Mouse (Mus musculus) stomach, postnatal 0 days (tissue): ENCODE data around the gene Amn1. TPM values are rescaled to one million over a fixed set of nuclear protein-coding genes. Genes with fewer than 3 reads are reported as not detected.
"Not testable (repeated sequence)": the region's sequence is repeated elsewhere in the genome, so short reads cannot be mapped to it uniquely, and the experiment has no call there.

ENCODE experiments used
- ATAC-seq: fragments of 200-750 bp; cut with Nextera tagmentation; 2 replicates; pipeline ENCODE4 v1.8.0; 2017; ENCODE audit not compliant: low FRiP score, low TSS enrichment
- DNase-seq: peaks from one replicate; pipeline ENCODE4 v3.0.0-alpha.2; 2016; ENCODE audit warnings: low spot score
- H3K27ac ChIP-seq: fragments of 300-500 bp; sonication (generic); replicated peaks from 2 replicates; pipeline ENCODE4 v1.5.1; 2014; ENCODE audit warnings: mild to moderate bottlenecking, control low read depth
- H3K27me3 ChIP-seq: fragments of 300-500 bp; sonication (generic); 2 replicates; pipeline ENCODE4 v1.6.1; 2014; ENCODE audit warnings: low read length; ENCODE audit not compliant: control insufficient read depth, insufficient read depth
- H3K36me3 ChIP-seq: fragments of 300-500 bp; sonication (generic); 2 replicates; pipeline ENCODE4 v1.6.1; 2014; ENCODE audit warnings: low read length, mixed read lengths; ENCODE audit not compliant: control insufficient read depth, insufficient read depth
- H3K4me1 ChIP-seq: fragments of 300-500 bp; sonication (generic); replicated peaks from 2 replicates; pipeline ENCODE4 v1.6.1; 2014; ENCODE audit warnings: antibody characterized with exemption; ENCODE audit not compliant: control insufficient read depth, insufficient read depth
- H3K4me2 ChIP-seq: fragments of 300-500 bp; sonication (generic); replicated peaks from 2 replicates; pipeline ENCODE4 v1.6.1; 2014; ENCODE audit warnings: low read depth, mild to moderate bottlenecking, control low read depth, moderate library complexity
- H3K4me3 ChIP-seq: fragments of 300-500 bp; sonication (generic); 2 replicates; pipeline ENCODE4 v1.5.1; 2014; ENCODE audit warnings: low read depth, low read length, control low read depth
- H3K9ac ChIP-seq: fragments of 300-500 bp; sonication (generic); 2 replicates; pipeline ENCODE4 v1.6.1; 2014; ENCODE audit warnings: mild to moderate bottlenecking, low read length, control low read depth, mixed read lengths
- H3K9me3 ChIP-seq: fragments of 300-500 bp; sonication (generic); 2 replicates; pipeline ENCODE4 v1.6.1; 2016; ENCODE audit warnings: low read length; ENCODE audit not compliant: control insufficient read depth
- CTCF ChIP-seq: IDR thresholded peaks from 2 replicates; pipeline ENCODE4 v1.5.1; 2016; ENCODE audit warnings: antibody characterized with exemption, low read depth, mild to moderate bottlenecking, moderate library complexity
- EP300 ChIP-seq: optimal IDR thresholded peaks from 2 replicates; pipeline ENCODE3; 2016; ENCODE audit warnings: antibody characterized with exemption
- WGBS: fragments of 180-500 bp; shearing (Covaris S2); extraction: QIAGEN DNeasy Blood & Tissue Kit; methylation state at CpG from one replicate; pipeline ENCODE4 v1.1.7; 2014; 5-methylcytosine and 5-hydroxymethylcytosine counted together
- polyA plus RNA-seq: library from polyadenylated mRNA; unstranded; fragments of >200 nt; fragmentation: Nextera tagmentation; extraction: Ambion mirVana; gene quantifications from 2 replicates; pipeline ENCODE4 v1.2.1, GENCODE M21; 2015

The Amn1 gene
- polyA plus RNA-seq, 1 experiment from 2014 or later, result 20.1 TPM

- WGBS, result 48% methylated on average over 3 of the region's 3 CpGs
- no peak overlapping the region for H3K9ac ChIP-seq
- DNase-seq, result no peak
- no peaks in the 10 kb centered on the region for H3K36me3 ChIP-seq
- ATAC-seq, result no peak; the same call in 1 of the 2 replicates
- H3K9me3 ChIP-seq, result no peaks in the 10 kb centered on the region
- H3K4me2 ChIP-seq, result no peak overlapping the region
- H3K4me1 ChIP-seq, result no peaks in the 10 kb centered on the region
- no peaks in the 10 kb centered on the region for H3K27me3 ChIP-seq
- TF ChIP-seq EP300, result no peak
- no peak for TF ChIP-seq CTCF
- H3K27ac ChIP-seq, result no peak overlapping the region
- H3K4me3 ChIP-seq, result no peak overlapping the region
These were observed 8.6 kb upstream of the Amn1 start for GRCm38 (mm10) chr6:149197116-149197515.

- DNase-seq, result peak; percentile 68
- TF ChIP-seq CTCF (no peak), EP300 (no peak)
- no peak overlapping the region for H3K27ac ChIP-seq
- no peaks in the 10 kb centered on the region for H3K4me1 ChIP-seq
- no peak overlapping the region for H3K9ac ChIP-seq
- no peaks in the 10 kb centered on the region for H3K9me3 ChIP-seq
- WGBS, result 45% methylated on average over 5 of the region's 5 CpGs
- H3K36me3 ChIP-seq, result no peaks in the 10 kb centered on the region
- no peaks in the 10 kb centered on the region for H3K27me3 ChIP-seq
- no peak overlapping the region for H3K4me3 ChIP-seq
- peak; percentile 80 for ATAC-seq
- no peak overlapping the region for H3K4me2 ChIP-seq
These were observed 4.9 kb upstream of the Amn1 start for GRCm38 (mm10) chr6:149193276-149193905.

- not testable (repeated sequence) for DNase-seq, H3K4me2 ChIP-seq, ATAC-seq, H3K36me3 ChIP-seq, H3K9me3 ChIP-seq, H3K4me1 ChIP-seq, H3K4me3 ChIP-seq, H3K9ac ChIP-seq, H3K27me3 ChIP-seq, H3K27ac ChIP-seq
- 78% methylated on average over 5 of the region's 5 CpGs for WGBS
These were observed 3.4 kb upstream of the Amn1 start for GRCm38 (mm10) chr6:149191951-149192350.

GRCm38 (mm10) chr6:149189340-149189922, 919 bp upstream of the Amn1 start:
- Histone ChIP-seq H3K4me2 (peak overlapping the region; percentile 70), H3K4me1 (0 out of 2 replicates have a peak, but pooled peaks cover 4% of the 10 kb centered on the region), H3K36me3 (no peaks in the 10 kb centered on the region), H3K27me3 (no peaks in the 10 kb centered on the region), H3K9me3 (no peaks in the 10 kb centered on the region), H3K4me3 (no peak overlapping the region), H3K27ac (no peak overlapping the region), H3K9ac (no peak overlapping the region)
- DNase-seq, result no peak
- 93% methylated on average over 16 of the region's 16 CpGs for WGBS
- ATAC-seq, result no peak
- TF ChIP-seq CTCF, result no peak
- no peak for TF ChIP-seq EP300

GRCm38 (mm10) chr6:149188925-149189257, 379 bp upstream of the Amn1 start:
- WGBS, result 34% methylated on average over 8 of the region's 8 CpGs
- Histone ChIP-seq H3K4me1 (0 out of 2 replicates have a peak, but pooled peaks cover 4% of the 10 kb centered on the region), H3K36me3 (no peaks in the 10 kb centered on the region), H3K27ac (peak overlapping the region; percentile 70; the same call in 1 of the 2 replicates), H3K4me2 (peak overlapping the region; percentile 70), H3K9ac (peak overlapping the region; percentile 47; the same call in 1 of the 2 replicates), H3K9me3 (no peaks in the 10 kb centered on the region), H3K4me3 (peak overlapping the region; percentile 77), H3K27me3 (no peaks in the 10 kb centered on the region)
- no peak for TF ChIP-seq EP300
- no peak; the same call in 1 of the 2 replicates for TF ChIP-seq CTCF
- ATAC-seq, result no peak; the same call in 1 of the 2 replicates
- DNase-seq, result no peak

- H3K4me3 ChIP-seq, result peak overlapping the region; percentile 77
- no peaks in the 10 kb centered on the region for H3K27me3 ChIP-seq
- 58% methylated on average over 1 of the region's 1 CpGs for WGBS
- H3K27ac ChIP-seq, result no peak overlapping the region
- peak overlapping the region; percentile 70 for H3K4me2 ChIP-seq
- TF ChIP-seq CTCF (no peak), EP300 (no peak)
- H3K36me3 ChIP-seq, result peaks cover under 1% of the 10 kb centered on the region; the same call in 1 of the 2 replicates
- H3K9ac ChIP-seq, result no peak overlapping the region
- DNase-seq, result no peak
- H3K9me3 ChIP-seq, result no peaks in the 10 kb centered on the region
- ATAC-seq, result no peak
- H3K4me1 ChIP-seq, result 0 out of 2 replicates have a peak, but pooled peaks cover 4% of the 10 kb centered on the region
These were observed 1.1 kb downstream of the Amn1 start for GRCm38 (mm10) chr6:149187371-149187770.
